ENCODE assay signal across 7 mouse cellular contexts in genomic region chr4:53159176-53159575, GRCm38 (mm10). TPM values are rescaled to one million over a fixed set of nuclear protein-coding genes. Genes with fewer than 3 reads are reported as not detected.
DNase-seq lines count a peak whose midpoint lies in the region; ATAC-seq lines count a peak whose summit lies in the region.

No protein-coding gene starts in this region.

- H3K4me3 ChIP-seq in heart, embryonic 10.5 days: peak overlapping the region; percentile 73
- H3K4me3 ChIP-seq in lung, embryonic 16.5 days (ENCODE audit: low read length): peak overlapping the region; percentile 81

- peak; percentile 7 to 47 for DNase-seq in urinary bladder, adult 18-20 months (ENCODE audit: low spot score in 2 of 2)
- no peak for DNase-seq in urinary bladder, postnatal 10 days (ENCODE audit: low spot score)
- DNase-seq in cerebellum, postnatal 25 days: peak; percentile 34 to 43
- no peak for DNase-seq in heart, embryonic 10.5 days (ENCODE audit: low spot score)
- peak; percentile 34 for DNase-seq in kidney, adult 9 months
- DNase-seq in retina, postnatal 1 day: peak; percentile 48

- H3K9ac ChIP-seq in lung, embryonic 16.5 days (ENCODE audit: low read length): peak overlapping the region; percentile 81

- peak overlapping the region; percentile 88 for H3K4me2 ChIP-seq in lung, embryonic 16.5 days (ENCODE audit: low read depth, low read length)

- no peaks in the 10 kb centered on the region for H3K27me3 ChIP-seq in heart, embryonic 10.5 days (ENCODE audit: insufficient read depth, poor library complexity, severe bottlenecking)
- no peaks in the 10 kb centered on the region for H3K27me3 ChIP-seq in lung, embryonic 16.5 days (ENCODE audit: control insufficient read depth, insufficient read depth, low read depth, low read length)

- H3K36me3 ChIP-seq in heart, embryonic 10.5 days: no peaks in the 10 kb centered on the region
- H3K36me3 ChIP-seq in lung, embryonic 16.5 days (ENCODE audit: control insufficient read depth, insufficient read depth, low read length): no peaks in the 10 kb centered on the region

- H3K4me1 ChIP-seq in heart, embryonic 10.5 days: peaks cover 18% of the 10 kb centered on the region; the same call in 1 of the 2 replicates
- 0 out of 2 replicates have a peak, but pooled peaks cover 4% of the 10 kb centered on the region for H3K4me1 ChIP-seq in lung, embryonic 16.5 days (replicated peaks; ENCODE audit: control insufficient read depth, insufficient read depth, low read length)

- peak; percentile 26 for ATAC-seq in lung, embryonic 16.5 days (ENCODE audit: low read depth)

- under 1% methylated on average over 20 of the region's 20 CpGs for WGBS in heart, embryonic 10.5 days
- WGBS in lung, embryonic 16.5 days: 0% methylated on average over 20 of the region's 20 CpGs

- H3K9me3 ChIP-seq in heart, embryonic 10.5 days: no peaks in the 10 kb centered on the region
- H3K9me3 ChIP-seq in lung, embryonic 16.5 days (ENCODE audit: control insufficient read depth, low read length): no peaks in the 10 kb centered on the region

- peak overlapping the region; percentile 83 for H3K27ac ChIP-seq in heart, embryonic 10.5 days
- H3K27ac ChIP-seq in lung, embryonic 16.5 days (ENCODE audit: low read length): peak overlapping the region; percentile 74

RNA-seq across cellular contexts. Expression of gene Abca1, which starts 0.5 kb away (rescaled TPM):
- 1.6 and 4.2 TPM in 2 replicates for polyA plus RNA-seq in heart, embryonic 10.5 days (2016; fragmentation: Nextera tagmentation; extraction: Ambion mirVana)
- 9.8 and 10.5 TPM in 2 replicates for polyA plus RNA-seq in lung, embryonic 16.5 days (2015; fragmentation: Nextera tagmentation; extraction: Ambion mirVana)

Comparison
In these comparisons a context has a peak if more than half of its experiments do, and no peak if none do; other contexts are left out.
1. DNase-seq: peak in urinary bladder, adult 18-20 months (2 of 2), cerebellum, postnatal 25 days (2 of 2), kidney, adult 9 months (single experiment) and retina, postnatal 1 day (single experiment); none in urinary bladder, postnatal 10 days (single experiment) and heart, embryonic 10.5 days (single experiment).